Mouse (Mus musculus) liver, embryonic 13.5 days (tissue): ENCODE results near the gene Pln. TPM values are rescaled to one million over a fixed set of nuclear protein-coding genes. Genes with fewer than 3 reads are reported as not detected.
A peak's percentile ranks its signal among the peaks of the same experiment; 100 is the strongest.

ENCODE experiments used
- ATAC-seq: fragments of 200-750 bp; cut with Nextera tagmentation; 2 replicates; pipeline ENCODE4 v1.8.0; 2017; ENCODE audit warnings: low read depth, mild to moderate bottlenecking, moderate number of reproducible peaks, moderate library complexity
- DNase-seq: peaks from one replicate; pipeline ENCODE4 v3.0.0; 2022
- H3K27ac ChIP-seq: fragments of 300-500 bp; sonication (generic); 2 replicates; pipeline ENCODE4 v1.5.1; 2015; ENCODE audit warnings: moderate library complexity, mild to moderate bottlenecking, inconsistent platforms
- H3K27me3 ChIP-seq: fragments of 300-500 bp; sonication (generic); 2 replicates; pipeline ENCODE4 v1.6.1; 2015; ENCODE audit warnings: mild to moderate bottlenecking, inconsistent platforms
- H3K36me3 ChIP-seq: fragments of 300-500 bp; sonication (generic); 2 replicates; pipeline ENCODE4 v1.6.1; 2015; ENCODE audit warnings: mild to moderate bottlenecking, inconsistent platforms
- H3K4me1 ChIP-seq: fragments of 300-500 bp; sonication (generic); replicated peaks from 2 replicates; pipeline ENCODE4 v1.6.1; 2015; ENCODE audit warnings: inconsistent platforms
- H3K4me2 ChIP-seq: fragments of 300-500 bp; sonication (generic); 2 replicates; pipeline ENCODE4 v1.6.1; 2015; ENCODE audit warnings: inconsistent platforms, mild to moderate bottlenecking, moderate library complexity
- H3K4me3 ChIP-seq: fragments of 300-500 bp; sonication (generic); replicated peaks from 2 replicates; pipeline ENCODE4 v1.5.1; 2015; ENCODE audit warnings: mild to moderate bottlenecking, inconsistent platforms
- H3K9ac ChIP-seq: fragments of 300-500 bp; sonication (generic); 2 replicates; pipeline ENCODE4 v1.6.1; 2015; ENCODE audit warnings: mild to moderate bottlenecking, inconsistent platforms
- H3K9me3 ChIP-seq: fragments of 300-500 bp; sonication (generic); replicated peaks from 2 replicates; pipeline ENCODE4 v1.6.1; 2016; ENCODE audit warnings: inconsistent platforms
- WGBS: fragments of 180-500 bp; shearing (Covaris S2); methylation state at CpG from one replicate; pipeline ENCODE4 v1.1.7; 2015; ENCODE audit not compliant: insufficient replicate concordance; 5-methylcytosine and 5-hydroxymethylcytosine counted together
- polyA plus RNA-seq: library from polyadenylated mRNA; unstranded; fragments of >200 nt; fragmentation: Nextera tagmentation; extraction: Ambion mirVana; gene quantifications from 2 replicates; pipeline ENCODE4 v1.2.1, GENCODE M21; 2015

Gene Pln
- polyA plus RNA-seq, 1 experiment from 2014 or later, result 0.37 TPM

- no peaks in the 10 kb centered on the region for H3K9me3 ChIP-seq
- DNase-seq, result no peak
- 63% methylated on average over 9 of the region's 9 CpGs for WGBS
- 0 out of 2 replicates have a peak, but pooled peaks cover 3% of the 10 kb centered on the region for H3K4me1 ChIP-seq
- no peak overlapping the region for H3K9ac ChIP-seq
- H3K36me3 ChIP-seq, result no peaks in the 10 kb centered on the region
- no peak overlapping the region for H3K27ac ChIP-seq
- no peak overlapping the region for H3K4me3 ChIP-seq
- no peaks in the 10 kb centered on the region for H3K27me3 ChIP-seq
- H3K4me2 ChIP-seq, result no peak overlapping the region
- peak; percentile 77 for ATAC-seq
These were observed 4.8 kb downstream of the Pln start for GRCm38 (mm10) chr10:53342166-53342728.

DNA sequence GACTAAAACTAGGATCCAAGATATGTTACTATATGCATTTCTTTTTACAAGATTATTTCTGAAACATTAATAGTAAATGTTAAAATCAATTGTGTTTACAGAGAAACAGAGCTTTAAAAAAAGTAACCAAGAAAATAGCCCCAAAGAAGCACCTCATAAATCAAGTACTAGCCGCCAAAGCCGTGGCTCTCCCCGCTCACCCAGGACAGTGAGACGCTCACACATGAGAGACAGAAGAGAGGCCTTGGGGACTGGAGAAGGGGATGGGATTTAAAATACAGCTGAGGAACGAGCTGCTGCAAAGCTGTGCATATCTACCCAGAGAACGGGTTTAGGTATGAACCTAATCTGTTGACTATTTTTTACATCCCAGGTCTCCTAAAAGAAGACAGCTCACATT lies 5.9 kb downstream of the Pln start:
- DNase-seq (no peak), ATAC-seq (no peak)
- WGBS, result 73% methylated on average over 6 of the region's 6 CpGs
- H3K4me2 ChIP-seq, result no peak overlapping the region
- H3K4me3 ChIP-seq, result no peak overlapping the region
- no peaks in the 10 kb centered on the region for H3K27me3 ChIP-seq
- no peaks in the 10 kb centered on the region for H3K9me3 ChIP-seq
- 0 out of 2 replicates have a peak, but pooled peaks cover 3% of the 10 kb centered on the region for H3K4me1 ChIP-seq
- peaks cover under 1% of the 10 kb centered on the region; the same call in 1 of the 2 replicates for H3K36me3 ChIP-seq
- H3K27ac ChIP-seq, result no peak overlapping the region
- no peak overlapping the region for H3K9ac ChIP-seq

GRCm38 (mm10) chr10:53343865-53344264 lies 6.4 kb downstream of the Pln start:
- Histone ChIP-seq H3K4me3 (no peak overlapping the region), H3K9me3 (no peaks in the 10 kb centered on the region), H3K27me3 (no peaks in the 10 kb centered on the region), H3K9ac (no peak overlapping the region), H3K27ac (no peak overlapping the region), H3K4me2 (no peak overlapping the region), H3K36me3 (peaks cover 5% of the 10 kb centered on the region; the same call in 1 of the 2 replicates), H3K4me1 (0 out of 2 replicates have a peak, but pooled peaks cover 3% of the 10 kb centered on the region)
- no peak for ATAC-seq
- 75% methylated on average over 10 of the region's 10 CpGs for WGBS
- DNase-seq, result no peak

- H3K27ac ChIP-seq, result no peak overlapping the region
- no peak overlapping the region for H3K4me2 ChIP-seq
- 69% methylated on average over 4 of the region's 4 CpGs for WGBS
- ATAC-seq (no peak), DNase-seq (no peak)
- no peak overlapping the region for H3K9ac ChIP-seq
- H3K36me3 ChIP-seq, result peaks cover 8% of the 10 kb centered on the region; the same call in 1 of the 2 replicates
- H3K27me3 ChIP-seq, result no peaks in the 10 kb centered on the region
- H3K4me1 ChIP-seq, result 0 out of 2 replicates have a peak, but pooled peaks cover 8% of the 10 kb centered on the region
- H3K9me3 ChIP-seq, result no peaks in the 10 kb centered on the region
- H3K4me3 ChIP-seq, result no peak overlapping the region
These were observed 8.0 kb downstream of the Pln start for GRCm38 (mm10) chr10:53345508-53345907.

- H3K9me3 ChIP-seq, result no peaks in the 10 kb centered on the region
- no peak overlapping the region for H3K4me2 ChIP-seq
- H3K9ac ChIP-seq, result no peak overlapping the region
- 46% methylated on average over 3 of the region's 3 CpGs for WGBS
- DNase-seq, result no peak
- H3K27me3 ChIP-seq, result no peaks in the 10 kb centered on the region
- H3K27ac ChIP-seq, result no peak overlapping the region
- H3K4me1 ChIP-seq, result 0 out of 2 replicates have a peak, but pooled peaks cover 8% of the 10 kb centered on the region
- no peak overlapping the region for H3K4me3 ChIP-seq
- ATAC-seq, result no peak
- peaks cover 8% of the 10 kb centered on the region; the same call in 1 of the 2 replicates for H3K36me3 ChIP-seq
These were observed 9.0 kb downstream of the Pln start for GRCm38 (mm10) chr10:53346506-53346905.

- Histone ChIP-seq H3K27ac (no peak overlapping the region), H3K9me3 (no peaks in the 10 kb centered on the region), H3K27me3 (no peaks in the 10 kb centered on the region), H3K4me3 (no peak overlapping the region), H3K4me2 (no peak overlapping the region), H3K36me3 (peaks cover 8% of the 10 kb centered on the region; the same call in 1 of the 2 replicates), H3K4me1 (0 out of 2 replicates have a peak, but pooled peaks cover 8% of the 10 kb centered on the region), H3K9ac (no peak overlapping the region)
- 74% methylated on average over 5 of the region's 5 CpGs for WGBS
- no peak for DNase-seq
- no peak for ATAC-seq
These were observed 9.4 kb downstream of the Pln start for GRCm38 (mm10) chr10:53346916-53347315.

DNA sequence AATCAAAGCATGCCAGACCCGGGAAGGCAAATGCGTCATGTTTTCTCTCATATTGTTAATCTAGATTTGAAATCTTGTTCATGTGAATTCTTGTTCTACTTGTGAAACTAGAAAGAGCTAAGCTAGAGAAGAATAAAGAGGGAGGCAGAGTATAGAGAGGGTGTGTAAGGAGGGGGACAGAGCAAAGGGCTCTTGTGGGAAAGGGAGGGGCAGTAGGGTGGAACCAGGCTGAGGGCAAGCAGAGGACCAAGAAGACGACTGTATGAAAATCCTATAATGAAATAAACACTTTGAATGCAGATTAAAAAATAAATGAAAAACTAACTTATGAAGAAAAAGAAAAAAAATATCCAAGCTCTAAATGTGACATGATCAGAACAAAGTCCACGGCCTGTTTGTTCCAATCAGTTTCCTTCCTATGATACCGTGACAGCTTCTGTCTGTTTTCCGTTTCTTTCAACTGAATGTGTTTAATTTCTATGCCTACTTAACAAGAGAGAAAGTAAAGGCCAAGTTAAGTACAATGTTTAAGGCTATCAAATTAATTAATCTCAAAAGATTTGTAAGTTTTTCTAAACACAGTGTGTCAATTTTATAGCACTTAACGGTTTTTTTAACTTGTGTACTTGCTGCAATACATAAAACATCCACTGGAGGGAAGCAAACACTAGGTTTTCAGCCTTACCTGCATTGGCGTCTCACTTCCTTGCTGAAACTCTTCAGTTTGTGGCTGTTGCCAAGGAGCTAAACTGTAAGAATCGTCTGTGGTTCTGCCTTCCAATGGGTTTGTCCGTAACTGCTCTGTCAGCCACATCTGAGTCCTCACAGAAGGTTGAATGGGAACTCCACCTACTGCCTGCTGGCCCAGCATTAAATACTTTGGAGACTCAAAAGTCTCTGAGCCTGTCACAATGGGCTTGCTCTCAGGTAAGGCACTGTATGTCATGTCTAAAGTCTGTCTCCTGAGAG lies 10.6 kb downstream of the Pln start:
- 51% methylated on average over 10 of the region's 10 CpGs for WGBS

DNA sequence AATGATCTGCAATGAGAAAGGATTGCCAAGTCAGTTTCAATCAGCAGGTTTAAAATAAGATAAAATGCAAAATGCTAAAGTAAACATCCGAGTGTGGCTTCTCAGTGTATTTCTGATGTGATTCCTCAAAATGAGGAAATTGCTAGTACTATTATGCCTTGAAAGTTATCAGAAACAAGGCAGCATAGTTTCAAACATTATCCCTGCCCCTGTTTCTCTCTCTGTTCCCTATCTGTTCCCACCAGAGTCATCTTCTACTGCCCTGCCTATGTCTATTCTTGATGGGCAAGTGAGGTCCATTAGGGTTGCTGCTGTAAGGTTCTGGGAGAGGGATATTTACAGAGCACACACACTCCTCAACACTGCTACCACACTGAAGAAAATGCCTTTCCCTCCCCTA lies 11.8 kb downstream of the Pln start:
- no peak overlapping the region for H3K27ac ChIP-seq
- WGBS, result 53% methylated on average over 1 of the region's 1 CpGs
- no peak for DNase-seq
- H3K27me3 ChIP-seq, result no peaks in the 10 kb centered on the region
- no peak overlapping the region for H3K4me2 ChIP-seq
- no peak overlapping the region for H3K4me3 ChIP-seq
- H3K9me3 ChIP-seq, result no peaks in the 10 kb centered on the region
- no peak overlapping the region for H3K9ac ChIP-seq
- 0 out of 2 replicates have a peak, but pooled peaks cover 5% of the 10 kb centered on the region for H3K4me1 ChIP-seq
- peak; percentile 43; the same call in 1 of the 2 replicates for ATAC-seq
- peaks cover 8% of the 10 kb centered on the region; the same call in 1 of the 2 replicates for H3K36me3 ChIP-seq

More for the DNA sequence above, 10.6 kb downstream of the Pln start:
- no peak overlapping the region for H3K4me3 ChIP-seq
- no peaks in the 10 kb centered on the region for H3K9me3 ChIP-seq
- H3K9ac ChIP-seq, result no peak overlapping the region
- peaks cover 8% of the 10 kb centered on the region; the same call in 1 of the 2 replicates for H3K36me3 ChIP-seq
- H3K27ac ChIP-seq, result no peak overlapping the region
- H3K4me2 ChIP-seq, result no peak overlapping the region
- DNase-seq (peak; percentile 34), ATAC-seq (no peak)
- H3K27me3 ChIP-seq, result no peaks in the 10 kb centered on the region
- 0 out of 2 replicates have a peak, but pooled peaks cover 8% of the 10 kb centered on the region for H3K4me1 ChIP-seq

DNA sequence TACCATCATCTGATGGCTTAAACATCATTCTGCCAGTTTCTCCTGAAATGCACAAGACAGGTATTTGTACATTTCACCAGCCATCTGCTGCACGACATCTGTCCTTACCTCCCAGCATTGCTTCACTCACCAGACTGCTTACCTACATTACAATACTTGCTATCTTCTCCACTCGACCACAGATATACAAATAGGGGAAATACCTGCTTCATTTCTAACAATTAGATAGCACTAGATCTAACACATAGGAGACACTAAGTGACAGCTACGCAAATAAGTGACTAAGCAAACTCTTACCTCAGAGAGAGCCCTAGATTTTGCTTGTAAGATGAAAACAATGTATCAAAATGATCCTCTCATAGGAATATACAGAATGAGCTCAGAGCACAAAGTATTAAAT lies 16.2 kb downstream of the Pln start:
- DNase-seq (no peak), ATAC-seq (no peak)
- H3K27ac ChIP-seq, result no peak overlapping the region
- H3K4me2 ChIP-seq, result no peak overlapping the region
- H3K9ac ChIP-seq, result no peak overlapping the region
- 61% methylated on average over 3 of the region's 3 CpGs for WGBS
- 0 out of 2 replicates have a peak, but pooled peaks cover 5% of the 10 kb centered on the region for H3K4me1 ChIP-seq
- H3K27me3 ChIP-seq, result no peaks in the 10 kb centered on the region
- H3K9me3 ChIP-seq, result no peaks in the 10 kb centered on the region
- H3K36me3 ChIP-seq, result peaks cover 17% of the 10 kb centered on the region
- no peak overlapping the region for H3K4me3 ChIP-seq

- no peak overlapping the region for H3K4me2 ChIP-seq
These were observed 21.5 kb downstream of the Pln start for GRCm38 (mm10) chr10:53359016-53359415.

GRCm38 (mm10) chr10:53364311-53364710 lies 26.8 kb downstream of the Pln start:
- Histone ChIP-seq H3K27ac (no peak overlapping the region), H3K9me3 (no peaks in the 10 kb centered on the region), H3K36me3 (peaks cover 10% of the 10 kb centered on the region), H3K4me1 (peaks cover 9% of the 10 kb centered on the region; the same call in 1 of the 2 replicates), H3K4me2 (no peak overlapping the region), H3K27me3 (no peaks in the 10 kb centered on the region), H3K9ac (no peak overlapping the region), H3K4me3 (no peak overlapping the region)
- ATAC-seq (peak; percentile 36; the same call in 1 of the 2 replicates), DNase-seq (no peak)

More at GRCm38 (mm10) chr10:53359016-53359415, 21.5 kb downstream of the Pln start:
- Histone ChIP-seq H3K4me1 (0 out of 2 replicates have a peak, but pooled peaks cover 5% of the 10 kb centered on the region), H3K27ac (no peak overlapping the region), H3K4me3 (no peak overlapping the region), H3K36me3 (peaks cover 20% of the 10 kb centered on the region), H3K9ac (no peak overlapping the region), H3K9me3 (no peaks in the 10 kb centered on the region), H3K27me3 (no peaks in the 10 kb centered on the region)
- 77% methylated on average over 3 of the region's 3 CpGs for WGBS
- ATAC-seq, result no peak
- no peak for DNase-seq
